Mouse (Mus musculus): ENCODE measurements around the gene Oas1h. TPM values are rescaled to one million over a fixed set of nuclear protein-coding genes. Genes with fewer than 3 reads are reported as not detected.
A peak's percentile ranks its signal among the peaks of the same experiment; 100 is the strongest.

The Oas1h gene
- not detected in 2 replicates for polyA plus RNA-seq (2016; fragmentation: Nextera tagmentation; extraction: Ambion mirVana)

- no peak within 1 kb of the TSS for H3K4me2 ChIP-seq (replicated peaks)
- no peaks in the 10 kb centered on the region for H3K27me3 ChIP-seq
- H3K4me1 ChIP-seq = no peaks in the 10 kb centered on the region
- H3K9ac ChIP-seq = no peak within 1 kb of the TSS
- H3K9me3 ChIP-seq (replicated peaks) = no peaks in the 10 kb centered on the region
- WGBS = 52% methylated on average over 4 of the region's 4 CpGs
- H3K36me3 ChIP-seq = no peaks in the 10 kb centered on the region
- ATAC-seq (ENCODE audit: low FRiP score) = no peak
- no peak within 1 kb of the TSS for H3K4me3 ChIP-seq
- no peak within 1 kb of the TSS for H3K27ac ChIP-seq
These were observed at the start of gene Oas1h for GRCm38 (mm10) chr5:120861121-120861520. Gene Oas1h, plus strand, starts transcription at chr5:120861421.

GRCm38 (mm10) chr5:120811951-120812819 is 49.0 kb upstream of the Oas1h start, which contains the start of gene Oas1c:
Gene Oas1c, minus strand, starts transcription at chr5:120812514.
- H3K27ac ChIP-seq = peak within 1 kb of the TSS; percentile 65
- ATAC-seq (ENCODE audit: low FRiP score) = peak; percentile 71; the same call in 1 of the 2 replicates
- peak within 1 kb of the TSS; percentile 24 for H3K4me3 ChIP-seq
- H3K27me3 ChIP-seq = no peaks in the 10 kb centered on the region
- 5% methylated on average over 18 of the region's 18 CpGs for WGBS
- H3K9ac ChIP-seq = peak within 1 kb of the TSS; percentile 47
- peak within 1 kb of the TSS; percentile 51 for H3K4me2 ChIP-seq (replicated peaks)
- H3K4me1 ChIP-seq = peaks cover 10% of the 10 kb centered on the region
- no peaks in the 10 kb centered on the region for H3K36me3 ChIP-seq
- H3K9me3 ChIP-seq (replicated peaks) = no peaks in the 10 kb centered on the region

- Histone ChIP-seq H3K9me3 (replicated peaks) (no peaks in the 10 kb centered on the region), H3K27me3 (no peaks in the 10 kb centered on the region), H3K4me3 (peak overlapping the region; percentile 24; the same call in 1 of the 2 replicates), H3K4me2 (replicated peaks) (peak overlapping the region; percentile 51), H3K36me3 (no peaks in the 10 kb centered on the region), H3K9ac (no peak overlapping the region), H3K4me1 (peaks cover 10% of the 10 kb centered on the region), H3K27ac (no peak overlapping the region)
- 78% methylated on average over 6 of the region's 6 CpGs for WGBS
- ATAC-seq (ENCODE audit: low FRiP score) = no peak
These were observed 48.2 kb upstream of the Oas1h start for GRCm38 (mm10) chr5:120813023-120813422.

- WGBS = 63% methylated on average over 3 of the region's 3 CpGs
- Histone ChIP-seq H3K4me3 (no peak overlapping the region), H3K4me1 (peaks cover 10% of the 10 kb centered on the region), H3K27me3 (no peaks in the 10 kb centered on the region), H3K9me3 (replicated peaks) (peaks cover 16% of the 10 kb centered on the region), H3K4me2 (replicated peaks) (no peak overlapping the region), H3K9ac (no peak overlapping the region), H3K36me3 (no peaks in the 10 kb centered on the region), H3K27ac (no peak overlapping the region)
- no peak for ATAC-seq (ENCODE audit: low FRiP score)
These were observed 45.3 kb upstream of the Oas1h start for GRCm38 (mm10) chr5:120815949-120816348.

GRCm38 (mm10) chr5:120818999-120819398 is 42.2 kb upstream of the Oas1h start:
- Histone ChIP-seq H3K36me3 (no peaks in the 10 kb centered on the region), H3K4me3 (no peak overlapping the region), H3K9me3 (replicated peaks) (peaks cover 16% of the 10 kb centered on the region), H3K4me2 (replicated peaks) (no peak overlapping the region), H3K27me3 (no peaks in the 10 kb centered on the region), H3K27ac (no peak overlapping the region), H3K4me1 (no peaks in the 10 kb centered on the region), H3K9ac (no peak overlapping the region)
- no peak for ATAC-seq (ENCODE audit: low FRiP score)

- ATAC-seq (ENCODE audit: low FRiP score) = no peak
- H3K27me3 ChIP-seq = peaks cover 13% of the 10 kb centered on the region; the same call in 1 of the 2 replicates
- WGBS = 83% methylated on average over 4 of the region's 4 CpGs
- no peak overlapping the region for H3K4me3 ChIP-seq
- H3K36me3 ChIP-seq = no peaks in the 10 kb centered on the region
- no peak overlapping the region for H3K27ac ChIP-seq
- H3K9me3 ChIP-seq (replicated peaks) = no peaks in the 10 kb centered on the region
- H3K4me2 ChIP-seq (replicated peaks) = no peak overlapping the region
- peaks cover 8% of the 10 kb centered on the region; the same call in 1 of the 2 replicates for H3K4me1 ChIP-seq
- H3K9ac ChIP-seq = no peak overlapping the region
These were observed 30.2 kb upstream of the Oas1h start for GRCm38 (mm10) chr5:120831031-120831430.

GRCm38 (mm10) chr5:120833335-120834280 is 27.6 kb upstream of the Oas1h start:
- H3K27me3 ChIP-seq = peaks cover 23% of the 10 kb centered on the region; the same call in 1 of the 2 replicates
- no peak overlapping the region for H3K9ac ChIP-seq
- H3K4me3 ChIP-seq = no peak overlapping the region
- no peaks in the 10 kb centered on the region for H3K9me3 ChIP-seq (replicated peaks)
- H3K4me2 ChIP-seq (replicated peaks) = peak overlapping the region; percentile 17; the same call in 1 of the 2 replicates
- peaks cover 8% of the 10 kb centered on the region; the same call in 1 of the 2 replicates for H3K4me1 ChIP-seq
- H3K36me3 ChIP-seq = no peaks in the 10 kb centered on the region
- no peak overlapping the region for H3K27ac ChIP-seq
- 17% methylated on average over 17 of the region's 17 CpGs for WGBS
- no peak for ATAC-seq (ENCODE audit: low FRiP score)

- H3K36me3 ChIP-seq = no peaks in the 10 kb centered on the region
- no peak overlapping the region for H3K4me3 ChIP-seq
- no peak overlapping the region for H3K4me2 ChIP-seq (replicated peaks)
- H3K9me3 ChIP-seq (replicated peaks) = no peaks in the 10 kb centered on the region
- H3K27me3 ChIP-seq = peaks cover 23% of the 10 kb centered on the region; the same call in 1 of the 2 replicates
- H3K9ac ChIP-seq = no peak overlapping the region
- 11% methylated on average over 8 of the region's 8 CpGs for WGBS
- ATAC-seq (ENCODE audit: low FRiP score) = no peak
- H3K4me1 ChIP-seq = peaks cover 8% of the 10 kb centered on the region; the same call in 1 of the 2 replicates
- no peak overlapping the region for H3K27ac ChIP-seq
These were observed 24.3 kb upstream of the Oas1h start for GRCm38 (mm10) chr5:120836731-120837585.

GRCm38 (mm10) chr5:120844713-120845112 is 16.5 kb upstream of the Oas1h start:
- peaks cover 1% of the 10 kb centered on the region; the same call in 1 of the 2 replicates for H3K27me3 ChIP-seq
- no peaks in the 10 kb centered on the region for H3K36me3 ChIP-seq
- no peak overlapping the region for H3K27ac ChIP-seq
- H3K9ac ChIP-seq = no peak overlapping the region
- no peaks in the 10 kb centered on the region for H3K4me1 ChIP-seq
- WGBS = 79% methylated on average over 3 of the region's 3 CpGs
- H3K4me2 ChIP-seq (replicated peaks) = no peak overlapping the region
- no peaks in the 10 kb centered on the region for H3K9me3 ChIP-seq (replicated peaks)
- H3K4me3 ChIP-seq = no peak overlapping the region
- no peak for ATAC-seq (ENCODE audit: low FRiP score)

- WGBS = 84% methylated on average over 4 of the region's 4 CpGs
- no peak within 1 kb of the TSS for H3K4me3 ChIP-seq
These were observed 14.2 kb upstream of the Oas1h start, which contains the start of gene Oas1f for GRCm38 (mm10) chr5:120847067-120847466. Gene Oas1f, plus strand, starts transcription at chr5:120847367.

GRCm38 (mm10) chr5:120849601-120850136 is 11.6 kb upstream of the Oas1h start:
- no peaks in the 10 kb centered on the region for H3K36me3 ChIP-seq
- H3K27ac ChIP-seq = no peak overlapping the region
- no peak overlapping the region for H3K9ac ChIP-seq
- H3K27me3 ChIP-seq = peaks cover 3% of the 10 kb centered on the region; the same call in 1 of the 2 replicates
- WGBS = 70% methylated on average over 3 of the region's 3 CpGs
- no peak overlapping the region for H3K4me3 ChIP-seq
- no peak for ATAC-seq (ENCODE audit: low FRiP score)
- H3K4me1 ChIP-seq = no peaks in the 10 kb centered on the region
- H3K9me3 ChIP-seq (replicated peaks) = peaks cover 7% of the 10 kb centered on the region; the same call in 1 of the 2 replicates
- H3K4me2 ChIP-seq (replicated peaks) = no peak overlapping the region

More at GRCm38 (mm10) chr5:120847067-120847466, 14.2 kb upstream of the Oas1h start, which contains the start of gene Oas1f:
- Histone ChIP-seq H3K27ac (no peak within 1 kb of the TSS), H3K36me3 (no peaks in the 10 kb centered on the region), H3K9me3 (replicated peaks) (no peaks in the 10 kb centered on the region), H3K27me3 (peaks cover 3% of the 10 kb centered on the region; the same call in 1 of the 2 replicates), H3K9ac (no peak within 1 kb of the TSS), H3K4me2 (replicated peaks) (no peak within 1 kb of the TSS), H3K4me1 (no peaks in the 10 kb centered on the region)
- no peak for ATAC-seq (ENCODE audit: low FRiP score)

All from hindbrain, embryonic 12.5 days (tissue).